Mouse (Mus musculus) lung, postnatal 4 days (tissue): ENCODE measurements around the gene Klf13.

Experiments
- DNase-seq, 2 experiments: peaks; one replicate each; pipeline ENCODE4 v3.0.0; 2021

The Klf13 gene

DNA sequence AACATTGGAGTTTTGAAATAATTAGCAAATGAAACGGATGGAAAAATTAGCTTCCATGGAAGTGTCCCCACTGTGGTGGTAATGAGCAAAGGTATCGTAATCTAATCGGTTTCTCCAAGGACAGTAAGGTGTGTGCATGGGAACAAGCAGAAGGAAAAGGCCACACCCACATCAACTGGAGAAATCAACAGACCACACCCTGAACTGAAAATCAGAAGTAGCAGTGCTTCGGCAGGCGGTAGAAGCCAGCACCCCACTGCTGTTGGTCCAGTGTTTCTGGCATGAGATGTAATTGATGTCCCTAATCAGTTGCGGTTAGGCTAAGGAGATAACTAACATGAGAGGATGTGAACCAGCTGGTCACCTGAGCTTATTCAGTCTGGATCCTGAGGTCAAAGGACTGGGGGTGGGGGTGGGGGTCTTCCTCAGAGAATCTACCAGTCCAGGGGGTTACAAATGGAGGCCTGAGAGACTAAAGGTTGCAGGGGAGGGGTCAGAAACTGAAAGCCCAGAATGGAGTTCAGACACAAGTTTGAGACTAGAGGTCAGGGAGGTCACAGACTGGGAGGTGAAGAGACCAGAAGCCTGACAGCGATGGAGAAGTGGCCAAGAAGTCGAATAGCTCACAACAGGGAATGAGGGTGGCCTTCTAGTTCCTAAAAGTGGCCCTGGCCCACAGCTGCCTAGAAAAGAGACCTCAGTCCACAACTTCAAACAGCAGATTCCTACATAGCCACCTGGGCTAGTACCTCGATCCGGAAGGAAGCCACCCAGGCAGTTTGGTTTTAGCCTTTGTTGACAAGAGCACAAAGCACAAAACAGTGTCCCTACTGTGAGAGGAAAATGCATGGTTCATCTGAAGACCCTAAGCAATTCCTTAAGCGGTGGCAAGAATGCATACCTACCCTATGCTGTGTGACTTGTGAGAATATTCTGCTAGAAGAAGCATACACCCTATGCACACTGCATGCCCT, 9.1 kb upstream of the Klf13 start:
- no peak for DNase-seq

GRCm38 (mm10) chr7:63943946-63944345, 5.2 kb upstream of the Klf13 start:
- DNase-seq: no peak

DNA sequence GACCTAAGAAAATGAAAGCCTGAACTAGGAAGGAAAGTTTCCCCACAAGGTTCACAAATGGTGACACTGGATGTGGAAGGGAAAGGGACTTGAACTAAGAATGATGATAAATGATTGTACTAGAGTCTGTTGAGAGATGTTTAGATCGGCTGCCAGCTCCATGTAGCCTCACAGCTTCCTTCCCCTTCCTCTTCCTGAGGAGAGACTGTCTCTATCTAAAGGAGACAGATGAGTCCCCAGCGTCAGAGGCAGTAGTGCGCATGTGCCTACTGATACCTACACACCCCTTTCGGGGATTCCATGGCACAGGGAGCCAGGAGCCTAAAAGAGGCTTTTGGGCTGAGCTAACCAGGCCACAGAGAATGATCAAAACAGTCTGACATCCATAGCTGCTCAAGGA, 2.8 kb upstream of the Klf13 start:
- DNase-seq: no peak

GRCm38 (mm10) chr7:63941050-63941449, 2.3 kb upstream of the Klf13 start:
- no peak for DNase-seq

GRCm38 (mm10) chr7:63940321-63940720, 1.6 kb upstream of the Klf13 start:
- DNase-seq: no peak

GRCm38 (mm10) chr7:63939397-63939951, 759 bp upstream of the Klf13 start:
- peak; percentile 87 to 91 for DNase-seq

GRCm38 (mm10) chr7:63938066-63938913, 425 bp downstream of the Klf13 start:
- peak in 1 of 2 experiments; percentile 87 for DNase-seq

DNA sequence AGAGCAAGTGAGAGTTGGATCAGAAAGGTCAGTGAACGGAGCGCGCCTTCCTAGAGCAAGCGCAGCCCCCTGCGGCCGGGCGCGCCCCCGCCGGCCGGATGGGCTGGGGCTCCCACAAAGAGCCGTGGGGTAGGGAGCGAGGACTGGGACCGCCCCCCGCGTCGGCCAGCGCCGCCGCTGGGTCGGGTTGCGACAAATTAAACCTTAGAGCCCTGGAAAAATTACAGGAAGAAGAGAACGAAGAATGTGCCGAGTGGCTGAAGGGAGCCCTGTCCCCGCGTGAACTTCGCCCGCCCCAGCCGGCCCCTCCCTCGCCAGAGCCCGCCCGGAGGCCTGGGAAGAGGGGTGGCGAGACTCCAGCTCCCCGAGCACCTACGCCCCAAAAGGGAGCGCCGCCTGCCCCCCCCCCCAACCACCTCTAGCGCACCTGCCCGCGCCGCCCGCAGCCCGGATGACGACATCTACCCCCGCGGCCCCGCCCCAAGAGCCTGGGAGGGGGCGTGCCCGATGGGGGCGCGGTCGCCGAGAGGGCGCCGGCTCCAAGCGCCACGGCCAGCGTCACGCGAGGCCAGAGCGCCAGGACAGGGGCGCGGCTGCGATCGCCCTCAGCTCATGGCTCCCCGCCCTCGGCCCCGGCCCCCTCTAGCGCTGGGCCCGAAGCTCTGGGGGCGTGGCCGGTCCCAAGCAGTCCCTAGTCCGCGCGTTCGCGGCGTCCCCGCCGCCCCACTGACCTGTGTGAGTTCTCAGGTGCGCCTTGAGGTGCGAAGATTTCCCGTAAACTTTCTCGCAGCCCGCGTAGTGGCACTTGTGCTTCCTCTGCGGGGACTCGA, 1.3 kb downstream of the Klf13 start:
- peak; percentile 94 to 98 for DNase-seq

GRCm38 (mm10) chr7:63936986-63937235, 1.8 kb downstream of the Klf13 start:
- DNase-seq: no peak

- peak; percentile 89 for DNase-seq
These were observed 2.3 kb downstream of the Klf13 start for GRCm38 (mm10) chr7:63936188-63936985.

GRCm38 (mm10) chr7:63935809-63936187, 2.9 kb downstream of the Klf13 start:
- no peak for DNase-seq

DNA sequence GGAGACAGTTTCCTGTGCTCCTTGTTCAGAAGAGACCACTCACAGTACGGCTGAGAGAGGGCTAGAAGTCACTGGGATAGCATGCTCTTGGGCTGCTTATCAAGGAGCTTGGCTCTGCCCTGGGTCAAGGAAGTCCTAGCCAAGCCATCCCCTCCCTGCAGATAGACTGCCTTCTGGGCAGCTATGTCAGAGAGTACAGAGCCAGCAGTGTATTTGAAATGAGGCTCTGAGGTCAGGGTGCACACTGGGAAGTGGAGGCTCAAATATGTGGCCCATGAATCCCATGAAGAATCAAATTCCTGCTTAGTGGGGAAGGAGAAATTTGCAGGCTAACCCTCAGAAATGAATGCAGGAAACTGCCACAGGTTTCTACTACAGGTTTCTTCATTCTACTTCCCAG, 4.2 kb downstream of the Klf13 start:
- DNase-seq: no peak

DNA sequence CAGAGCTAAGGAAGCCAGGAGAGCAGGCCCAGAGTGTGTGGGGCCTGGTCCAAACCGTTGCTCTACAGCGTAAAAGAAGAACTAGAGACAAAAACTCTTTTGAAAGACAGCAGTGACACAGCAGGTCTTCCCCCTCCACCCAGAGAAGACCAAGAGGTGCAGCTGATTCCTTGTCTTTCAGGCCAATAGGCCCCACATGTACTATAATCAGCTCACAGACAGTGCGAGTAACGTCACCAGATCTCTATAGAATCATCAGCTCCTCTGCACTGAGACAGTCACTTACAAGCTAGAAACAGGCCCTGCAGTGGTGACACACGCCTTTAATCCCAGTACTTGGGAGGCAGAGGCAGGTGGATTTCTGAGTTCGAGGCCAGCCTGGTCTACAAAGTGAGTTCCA, 4.8 kb downstream of the Klf13 start:
- DNase-seq: no peak

DNA sequence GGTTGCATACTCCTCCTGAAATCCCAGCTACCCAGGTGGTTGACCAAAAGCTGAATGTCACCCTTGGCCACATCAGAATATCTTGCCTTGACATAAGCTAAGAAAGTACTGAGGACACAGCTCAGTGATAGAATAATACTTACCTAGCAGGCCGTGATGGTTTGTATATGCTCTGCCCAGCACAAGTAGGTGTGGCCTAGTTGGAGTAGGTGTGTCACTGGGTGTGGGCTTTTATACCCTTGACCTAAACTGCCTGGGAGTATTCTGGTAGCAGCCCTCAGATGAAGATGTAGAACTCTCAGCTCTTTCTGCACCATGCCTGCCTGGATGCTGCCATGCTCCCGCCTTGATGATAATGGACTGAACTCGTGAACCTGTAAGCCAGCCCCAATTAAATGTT, 6.3 kb downstream of the Klf13 start:
- no peak for DNase-seq

DNA sequence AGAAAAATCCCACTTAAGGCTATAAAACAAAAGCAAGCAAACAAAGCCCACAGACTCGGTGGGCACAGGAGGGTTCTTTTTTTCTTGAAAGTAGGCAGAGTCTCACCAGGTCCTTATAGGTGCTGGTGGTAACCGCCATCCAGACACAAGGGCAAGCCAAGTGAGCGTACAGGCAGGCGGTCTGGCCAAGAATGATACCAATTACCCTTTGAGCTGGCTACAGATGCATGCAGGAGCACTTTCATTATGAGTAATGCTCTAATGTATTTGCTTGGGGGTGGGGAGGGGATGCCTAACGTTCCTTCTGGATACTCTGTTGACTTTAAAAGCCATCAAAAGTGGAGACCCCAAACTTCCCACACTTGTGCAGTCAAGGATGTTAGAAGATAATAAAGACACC, 7.9 kb downstream of the Klf13 start:
- no peak for DNase-seq

GRCm38 (mm10) chr7:63930132-63930531, 8.6 kb downstream of the Klf13 start:
- DNase-seq: no peak

DNA sequence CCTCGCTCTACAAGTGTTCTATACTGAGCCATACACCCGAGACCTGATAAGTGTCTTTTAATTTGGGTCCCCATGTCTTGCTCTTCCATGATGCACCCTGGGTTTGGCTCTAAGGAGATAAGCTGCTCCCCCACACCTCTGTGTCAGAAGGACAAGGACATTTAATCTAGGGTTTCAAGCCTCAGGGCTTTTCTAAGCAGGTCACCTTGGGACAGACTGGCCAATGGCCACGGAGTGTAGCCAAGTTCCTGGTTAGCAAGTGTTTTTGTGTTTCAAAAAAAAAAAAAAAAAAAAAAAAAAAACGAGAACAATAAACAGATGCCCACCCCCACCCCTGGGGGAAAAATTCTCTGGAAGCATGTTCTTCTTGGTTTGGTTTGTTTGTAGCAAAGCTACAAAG, 9.6 kb downstream of the Klf13 start:
- DNase-seq: no peak

- no peak for DNase-seq
These were observed 11.6 kb downstream of the Klf13 start for GRCm38 (mm10) chr7:63927121-63927520.

DNA sequence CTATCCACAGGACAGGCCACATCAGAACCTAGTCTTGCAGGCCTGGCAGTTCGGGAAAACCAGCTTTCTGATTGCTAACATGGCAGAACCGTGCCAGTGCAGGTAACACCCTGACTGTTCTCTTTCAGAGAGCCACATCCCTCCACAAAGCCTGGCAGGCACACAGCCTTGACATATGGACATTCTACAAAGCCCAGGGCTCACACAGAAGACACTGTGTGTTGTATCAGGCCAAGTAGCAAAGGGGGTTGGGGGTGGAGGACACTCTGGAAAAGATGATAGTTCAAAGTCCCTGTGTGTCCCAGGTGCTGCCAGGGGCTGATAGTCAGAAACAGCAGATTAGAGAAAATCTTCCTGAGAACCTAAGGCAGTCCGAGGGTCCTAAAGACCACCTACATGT, 12.2 kb downstream of the Klf13 start:
- no peak for DNase-seq

DNA sequence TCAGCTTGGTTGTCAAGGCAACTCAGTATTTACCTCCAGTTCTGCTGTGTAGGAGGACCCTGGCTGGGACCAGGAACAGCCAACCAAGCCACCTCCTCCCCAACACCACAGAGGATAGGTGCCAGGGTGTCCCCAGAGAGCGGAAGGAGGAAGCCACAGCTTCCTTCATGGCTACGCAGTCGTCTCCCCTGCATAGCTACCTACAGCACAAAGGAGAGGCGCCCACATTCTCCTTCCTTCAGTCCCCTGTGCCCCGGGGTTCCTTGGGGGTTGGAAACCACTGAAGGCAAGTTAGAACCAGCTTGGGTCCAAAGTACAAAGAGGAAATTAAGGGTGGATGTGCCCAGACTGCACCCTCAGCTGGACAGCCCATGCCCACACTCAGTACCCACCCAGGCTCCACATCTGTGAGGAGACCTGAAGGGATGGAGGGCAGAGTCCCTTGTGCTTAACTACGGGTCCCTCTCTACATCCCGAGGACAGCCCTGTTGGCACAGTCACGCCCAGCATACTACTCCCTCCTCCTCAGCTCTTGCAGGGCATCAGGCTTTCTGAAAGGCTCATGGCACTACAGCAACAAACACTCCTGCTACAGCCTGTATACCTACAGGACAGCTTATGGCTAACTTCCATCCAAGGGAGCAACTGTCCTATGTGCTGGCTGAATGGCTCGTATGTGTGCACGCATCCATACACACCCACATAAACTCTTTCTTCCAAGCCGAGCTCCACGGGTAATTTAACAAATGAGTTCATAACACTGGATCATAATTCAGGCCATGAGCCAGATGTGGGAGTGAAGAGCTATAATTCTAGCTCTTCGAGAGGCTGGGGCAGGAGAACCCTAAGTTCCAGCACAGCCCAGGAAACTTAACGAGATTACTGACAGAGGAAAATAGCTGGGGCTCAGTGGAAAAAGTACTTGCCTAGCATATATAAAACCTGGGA, 13.0 kb downstream of the Klf13 start:
- peak; percentile 68 to 75 for DNase-seq
